Mouse (Mus musculus) neural tube, embryonic 11.5 days (tissue): ENCODE measurements at regions not wholly inside any gene's neighbourhood (a gene's known extent, or its start where the extent isn't known, plus 50 kb on each side); places are given as distances from the start of the nearest gene placed in this dataset.
"Not testable (repeated sequence)": the region's sequence is repeated elsewhere in the genome, so short reads cannot be mapped to it uniquely, and the experiment has no call there.

Source experiments
- ATAC-seq: fragments of 200-750 bp; cut with Nextera tagmentation; 2 replicates; pipeline ENCODE4 v1.8.0; 2017; ENCODE audit warnings: moderate number of reproducible peaks, mild to moderate bottlenecking, moderate TSS enrichment, moderate library complexity; ENCODE audit not compliant: insufficient read depth, low FRiP score, low TSS enrichment
- DNase-seq: peaks from one replicate; pipeline ENCODE4 v3.0.0-alpha.2; 2015; ENCODE audit warnings: low spot score
- H3K27ac ChIP-seq: fragments of 300-500 bp; sonication (generic); 2 replicates; pipeline ENCODE4 v1.5.1; 2014; ENCODE audit warnings: low read depth, mild to moderate bottlenecking, low read length
- H3K27me3 ChIP-seq: fragments of 300-500 bp; sonication (generic); 2 replicates; pipeline ENCODE4 v1.6.1; 2014; ENCODE audit warnings: mild to moderate bottlenecking, low read length, mixed read lengths; ENCODE audit not compliant: control insufficient read depth, insufficient read depth
- H3K36me3 ChIP-seq: fragments of 300-500 bp; sonication (generic); 2 replicates; pipeline ENCODE4 v1.6.1; 2014; ENCODE audit warnings: mild to moderate bottlenecking, low read length, moderate library complexity, mixed read lengths; ENCODE audit not compliant: control insufficient read depth, insufficient read depth
- H3K4me1 ChIP-seq: fragments of 300-500 bp; sonication (generic); 2 replicates; pipeline ENCODE4 v1.6.1; 2014; ENCODE audit warnings: low read length, mixed read lengths; ENCODE audit not compliant: control insufficient read depth, insufficient read depth
- H3K4me2 ChIP-seq: fragments of 300-500 bp; sonication (generic); 2 replicates; pipeline ENCODE4 v1.6.1; 2014; ENCODE audit warnings: low read depth, mild to moderate bottlenecking, moderate library complexity
- H3K4me3 ChIP-seq: fragments of 300-500 bp; sonication (generic); 2 replicates; pipeline ENCODE4 v1.5.1; 2014; ENCODE audit warnings: low read depth, low read length
- H3K9ac ChIP-seq: fragments of 300-500 bp; sonication (generic); 2 replicates; pipeline ENCODE4 v1.6.1; 2014; ENCODE audit warnings: mild to moderate bottlenecking, low read length
- H3K9me3 ChIP-seq: fragments of 300-500 bp; sonication (generic); 2 replicates; pipeline ENCODE4 v1.6.1; 2016; ENCODE audit warnings: low read length; ENCODE audit not compliant: control insufficient read depth
- WGBS: fragments of 180-500 bp; shearing (Covaris S2); extraction: QIAGEN DNeasy Blood & Tissue Kit; methylation state at CpG from one replicate; pipeline ENCODE4 v1.1.7; 2014; 5-methylcytosine and 5-hydroxymethylcytosine counted together

GRCm38 (mm10) chr11:25042763-25043162 lies 964.9 kb downstream of the Bcl11a start:
- ATAC-seq, result no peak
- H3K4me2 ChIP-seq, result no peak overlapping the region
- H3K4me1 ChIP-seq, result no peaks in the 10 kb centered on the region
- no peak overlapping the region for H3K9ac ChIP-seq
- no peak overlapping the region for H3K4me3 ChIP-seq
- H3K9me3 ChIP-seq, result no peaks in the 10 kb centered on the region
- H3K36me3 ChIP-seq, result no peaks in the 10 kb centered on the region
- DNase-seq, result no peak
- no peak overlapping the region for H3K27ac ChIP-seq
- 84% methylated on average over 3 of the region's 3 CpGs for WGBS
- no peaks in the 10 kb centered on the region for H3K27me3 ChIP-seq

DNA sequence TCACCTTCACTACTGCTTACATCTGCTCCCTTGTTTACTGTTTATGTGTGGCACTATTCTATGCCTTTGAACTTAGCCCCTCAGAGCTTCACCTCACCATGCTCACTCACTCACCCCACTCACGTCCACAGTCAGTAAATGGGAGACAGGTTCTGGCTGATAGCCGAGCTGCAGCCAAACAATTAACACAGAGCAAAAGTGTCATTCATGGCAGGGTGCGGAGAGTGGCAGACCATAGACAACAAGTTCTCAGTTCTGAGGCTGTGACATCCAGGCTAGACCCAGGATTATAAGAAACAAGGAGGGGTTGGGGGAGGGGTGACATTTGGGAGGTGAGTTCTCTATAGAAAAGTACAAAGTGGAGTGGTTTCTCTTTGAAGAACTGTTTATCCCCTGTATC lies 967.5 kb downstream of the Bcl11a start:
- no peak overlapping the region for H3K27ac ChIP-seq
- no peak for ATAC-seq

DNA sequence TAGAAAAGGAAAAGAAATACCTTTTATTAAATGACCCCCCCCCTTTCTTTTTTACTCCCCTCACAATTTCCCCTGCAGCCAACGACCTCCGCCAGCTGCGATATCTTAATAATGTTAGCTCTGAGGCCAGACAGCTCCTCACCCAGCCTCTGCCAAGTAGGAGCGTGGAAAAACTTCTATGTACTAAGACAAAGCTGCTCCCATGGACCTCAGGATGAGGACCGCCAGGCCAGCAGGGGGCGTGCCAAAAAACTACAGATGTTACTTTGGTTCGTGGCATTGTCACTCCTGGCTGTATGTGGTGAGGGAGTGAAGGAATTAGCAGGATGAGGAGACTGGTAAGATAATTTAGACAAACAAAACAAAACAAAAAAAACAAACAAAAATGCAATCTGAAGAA lies 968.1 kb downstream of the Bcl11a start:
- 68% methylated on average over 7 of the region's 7 CpGs for WGBS
- DNase-seq, result no peak

More for the DNA sequence above, 967.5 kb downstream of the Bcl11a start:
- H3K4me3 ChIP-seq, result no peak overlapping the region
- WGBS, result 50% methylated on average over 3 of the region's 3 CpGs
- no peak overlapping the region for H3K9ac ChIP-seq
- no peaks in the 10 kb centered on the region for H3K4me1 ChIP-seq
- DNase-seq, result no peak
- H3K9me3 ChIP-seq, result no peaks in the 10 kb centered on the region
- no peaks in the 10 kb centered on the region for H3K36me3 ChIP-seq
- H3K4me2 ChIP-seq, result no peak overlapping the region
- H3K27me3 ChIP-seq, result no peaks in the 10 kb centered on the region

DNA sequence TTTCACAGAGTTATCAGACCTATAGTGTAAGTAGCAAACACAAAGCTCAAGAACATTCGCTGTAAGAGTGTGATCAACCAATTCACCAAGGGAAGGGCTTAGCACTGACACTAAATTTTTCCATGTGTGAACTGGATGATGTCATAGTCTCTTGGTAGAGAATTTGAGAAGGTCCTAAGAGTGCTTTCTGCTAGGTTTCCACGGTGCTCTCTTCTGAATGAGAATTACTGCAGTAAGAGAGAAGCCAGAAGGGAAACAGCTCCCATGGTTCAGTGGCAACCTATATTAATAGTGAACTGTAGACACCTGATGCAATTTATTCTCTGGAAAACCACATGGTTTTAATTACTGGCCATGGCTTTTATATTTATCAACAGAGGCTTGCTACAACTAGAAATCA lies 977.8 kb downstream of the Bcl11a start:
- Histone ChIP-seq H3K9me3 (no peaks in the 10 kb centered on the region), H3K36me3 (no peaks in the 10 kb centered on the region), H3K4me3 (no peak overlapping the region), H3K4me2 (no peak overlapping the region), H3K27me3 (no peaks in the 10 kb centered on the region), H3K27ac (no peak overlapping the region), H3K4me1 (peaks cover 10% of the 10 kb centered on the region; the same call in 1 of the 2 replicates), H3K9ac (no peak overlapping the region)
- WGBS, result 68% methylated on average over 2 of the region's 2 CpGs
- DNase-seq, result no peak
- ATAC-seq, result no peak

More for the DNA sequence above, 968.1 kb downstream of the Bcl11a start:
- no peak for ATAC-seq
- Histone ChIP-seq H3K36me3 (no peaks in the 10 kb centered on the region), H3K27ac (no peak overlapping the region), H3K4me2 (no peak overlapping the region), H3K4me1 (no peaks in the 10 kb centered on the region), H3K9me3 (no peaks in the 10 kb centered on the region), H3K27me3 (no peaks in the 10 kb centered on the region), H3K9ac (no peak overlapping the region), H3K4me3 (no peak overlapping the region)

- H3K9me3 ChIP-seq, result no peaks in the 10 kb centered on the region
- H3K4me1 ChIP-seq, result peaks cover 10% of the 10 kb centered on the region; the same call in 1 of the 2 replicates
- H3K4me2 ChIP-seq, result peak overlapping the region; percentile 34
- no peaks in the 10 kb centered on the region for H3K27me3 ChIP-seq
- peak overlapping the region; percentile 10; the same call in 1 of the 2 replicates for H3K4me3 ChIP-seq
- under 1% methylated on average over 7 of the region's 7 CpGs for WGBS
- no peak overlapping the region for H3K9ac ChIP-seq
- no peaks in the 10 kb centered on the region for H3K36me3 ChIP-seq
- H3K27ac ChIP-seq, result peak overlapping the region; percentile 40; the same call in 1 of the 2 replicates
- DNase-seq (peak; percentile 65), ATAC-seq (peak; percentile 93)
Observed at GRCm38 (mm10) chr11:25057093-25057521, 979.3 kb downstream of the Bcl11a start.

DNA sequence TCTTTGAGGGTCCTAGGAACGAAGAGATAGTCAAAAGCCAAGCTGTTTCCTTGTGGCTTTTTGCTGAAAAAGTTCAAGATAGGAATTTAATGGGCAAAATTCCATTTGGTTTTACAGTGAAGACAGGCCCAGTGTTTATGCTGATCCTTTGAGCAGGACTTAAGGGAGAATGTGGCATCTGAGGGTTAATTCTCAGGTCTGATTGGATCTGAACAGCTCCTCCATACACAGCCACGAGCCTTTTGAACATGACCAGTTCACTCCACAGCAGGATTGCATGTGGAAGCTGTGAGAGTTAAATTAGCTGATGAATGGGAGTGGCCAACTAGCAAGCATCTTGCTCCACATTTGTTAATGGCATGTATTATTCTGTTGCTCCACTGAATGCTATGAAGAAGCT lies 979.7 kb downstream of the Bcl11a start:
- peak overlapping the region; percentile 34; the same call in 1 of the 2 replicates for H3K4me2 ChIP-seq

GRCm38 (mm10) chr11:25063042-25063441 lies 985.2 kb downstream of the Bcl11a start:
- Histone ChIP-seq H3K4me2 (no peak overlapping the region), H3K36me3 (no peaks in the 10 kb centered on the region), H3K4me1 (peaks cover 3% of the 10 kb centered on the region; the same call in 1 of the 2 replicates), H3K9me3 (no peaks in the 10 kb centered on the region), H3K27me3 (no peaks in the 10 kb centered on the region), H3K4me3 (no peak overlapping the region), H3K9ac (no peak overlapping the region), H3K27ac (no peak overlapping the region)
- DNase-seq, result no peak
- 19% methylated on average over 4 of the region's 4 CpGs for WGBS
- ATAC-seq, result 0 out of 2 replicates have a peak, but pooled peaks have one; percentile 38

More for the DNA sequence above, 979.7 kb downstream of the Bcl11a start:
- DNase-seq (no peak), ATAC-seq (peak; percentile 84)
- Histone ChIP-seq H3K27me3 (no peaks in the 10 kb centered on the region), H3K4me3 (no peak overlapping the region; the same call in 1 of the 2 replicates), H3K4me1 (peaks cover 10% of the 10 kb centered on the region; the same call in 1 of the 2 replicates), H3K36me3 (no peaks in the 10 kb centered on the region), H3K9ac (no peak overlapping the region), H3K27ac (peak overlapping the region; percentile 40; the same call in 1 of the 2 replicates), H3K9me3 (no peaks in the 10 kb centered on the region)
- WGBS, result 9% methylated on average over 2 of the region's 2 CpGs

DNA sequence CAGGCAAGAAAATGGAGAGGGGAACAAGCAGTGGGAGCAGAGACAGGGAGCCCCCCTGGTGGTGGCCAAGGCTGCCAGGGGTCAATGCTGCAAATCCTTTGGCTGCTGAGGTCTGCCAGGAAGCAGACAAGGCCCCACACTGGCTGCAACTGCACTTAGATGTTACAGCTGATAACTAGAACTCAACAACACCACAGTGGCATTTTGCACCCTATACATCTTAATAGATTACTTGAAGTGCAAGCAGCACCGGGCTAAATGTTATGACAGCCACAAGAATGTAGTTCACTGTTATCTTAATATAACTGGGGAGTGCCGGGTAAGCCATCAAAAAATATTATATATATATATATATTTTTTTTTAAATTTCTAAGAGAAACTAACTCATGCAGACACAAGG lies 986.1 kb downstream of the Bcl11a start:
- H3K4me2 ChIP-seq, result no peak overlapping the region
- H3K27ac ChIP-seq, result no peak overlapping the region
- H3K9me3 ChIP-seq, result no peaks in the 10 kb centered on the region
- H3K4me3 ChIP-seq, result no peak overlapping the region
- no peaks in the 10 kb centered on the region for H3K27me3 ChIP-seq
- ATAC-seq (0 out of 2 replicates have a peak, but pooled peaks have one; percentile 35), DNase-seq (peak; percentile 36)
- WGBS, result 53% methylated on average over 2 of the region's 2 CpGs
- no peaks in the 10 kb centered on the region for H3K36me3 ChIP-seq
- no peaks in the 10 kb centered on the region; the same call in 1 of the 2 replicates for H3K4me1 ChIP-seq
- no peak overlapping the region for H3K9ac ChIP-seq

GRCm38 (mm10) chr11:25099976-25100375 lies 1022.1 kb downstream of the Bcl11a start:
- not testable (repeated sequence) for H3K27ac ChIP-seq, H3K4me2 ChIP-seq, H3K9ac ChIP-seq, ATAC-seq, H3K4me3 ChIP-seq, DNase-seq, H3K9me3 ChIP-seq, H3K4me1 ChIP-seq, H3K27me3 ChIP-seq, H3K36me3 ChIP-seq
- WGBS, result 93% methylated on average over 3 of the region's 3 CpGs
